Mouse (Mus musculus) gastrocnemius, postnatal 25 days (tissue): ENCODE data around the gene Itgbl1. TPM values are rescaled to one million over a fixed set of nuclear protein-coding genes. Genes with fewer than 3 reads are reported as not detected.
"Not testable (repeated sequence)": the region's sequence is repeated elsewhere in the genome, so short reads cannot be mapped to it uniquely, and the experiment has no call there.

Experiments used
- DNase-seq: peaks from one replicate; pipeline ENCODE4 v3.0.0; 2022
- long read RNA-seq, 2 experiments: library from polyadenylated mRNA; stranded (forward); transcript quantifications; one replicate each; pipeline ENCODE4 v2.0.0; 2021
- total RNA-seq, 2 experiments: library from RNA; stranded (reverse); gene quantifications; 1 replicate in 1 of 2; 2 replicates in 1 of 2; pipeline ENCODE4 v1.2.3; 2021

The Itgbl1 gene
- total RNA-seq: 1 to 10 TPM; 7.7 to 7.9 TPM
- long read RNA-seq, experiment 1, full-length matches to known transcripts: 2 of 8 reads
- long read RNA-seq, experiment 1, partial matches to known transcripts: 4 of 8 reads
- long read RNA-seq, experiment 1, other reads (novel, unspliced or antisense): 2 of 8 reads
- long read RNA-seq, experiment 2, full-length matches to known transcripts: 28 of 35 reads
- long read RNA-seq, experiment 2, partial matches to known transcripts: 1 of 35 reads
- long read RNA-seq, experiment 2, other reads (novel, unspliced or antisense): 6 of 35 reads

DNA sequence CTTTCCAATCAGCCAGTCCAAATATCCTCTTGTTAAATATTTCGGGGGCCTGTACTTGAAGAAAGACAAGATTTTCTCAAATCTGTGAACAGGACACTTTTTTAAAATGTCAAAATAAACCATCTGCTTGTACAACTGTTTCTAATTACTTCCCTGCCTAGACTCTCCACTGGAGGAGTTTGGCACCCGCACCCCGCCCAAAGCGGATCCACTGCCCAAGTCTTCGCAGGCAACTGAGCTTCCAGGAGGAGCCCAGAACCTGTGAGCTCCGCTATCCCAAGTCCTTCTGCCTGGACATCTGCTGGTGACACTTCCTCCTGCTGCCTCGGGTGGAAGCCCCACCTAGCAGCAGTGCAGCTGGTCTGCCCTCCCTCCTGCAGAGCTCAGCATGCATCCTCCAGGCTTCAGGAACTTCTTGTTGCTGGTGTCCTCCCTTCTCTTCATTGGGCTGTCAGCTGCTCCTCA is at the start of gene Itgbl1:
Gene Itgbl1 (plus strand): TSS at position 51 of the 465 bp plus-strand sequence.
- peak; percentile 46 for DNase-seq

DNA sequence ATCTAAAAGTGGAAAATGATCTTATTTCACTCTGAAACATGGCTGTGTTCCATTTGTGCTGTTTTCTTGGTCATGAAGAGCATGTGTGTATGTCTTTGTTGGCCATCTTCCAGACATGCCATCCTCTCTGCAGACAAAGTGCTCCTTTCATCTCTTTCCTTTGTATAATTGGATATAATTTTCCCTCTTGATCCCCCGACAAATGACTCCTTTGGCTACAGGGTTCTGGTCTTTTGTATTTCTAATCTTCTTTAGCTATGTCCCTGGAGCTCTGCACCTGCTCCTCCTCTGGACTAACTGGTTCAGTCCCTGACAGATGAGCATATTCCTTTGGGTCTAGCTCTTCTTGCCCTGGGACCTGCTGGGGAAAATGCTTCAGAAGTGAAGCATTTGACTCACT is 36.8 kb upstream of the Itgbl1 start:
- DNase-seq: no peak

DNA sequence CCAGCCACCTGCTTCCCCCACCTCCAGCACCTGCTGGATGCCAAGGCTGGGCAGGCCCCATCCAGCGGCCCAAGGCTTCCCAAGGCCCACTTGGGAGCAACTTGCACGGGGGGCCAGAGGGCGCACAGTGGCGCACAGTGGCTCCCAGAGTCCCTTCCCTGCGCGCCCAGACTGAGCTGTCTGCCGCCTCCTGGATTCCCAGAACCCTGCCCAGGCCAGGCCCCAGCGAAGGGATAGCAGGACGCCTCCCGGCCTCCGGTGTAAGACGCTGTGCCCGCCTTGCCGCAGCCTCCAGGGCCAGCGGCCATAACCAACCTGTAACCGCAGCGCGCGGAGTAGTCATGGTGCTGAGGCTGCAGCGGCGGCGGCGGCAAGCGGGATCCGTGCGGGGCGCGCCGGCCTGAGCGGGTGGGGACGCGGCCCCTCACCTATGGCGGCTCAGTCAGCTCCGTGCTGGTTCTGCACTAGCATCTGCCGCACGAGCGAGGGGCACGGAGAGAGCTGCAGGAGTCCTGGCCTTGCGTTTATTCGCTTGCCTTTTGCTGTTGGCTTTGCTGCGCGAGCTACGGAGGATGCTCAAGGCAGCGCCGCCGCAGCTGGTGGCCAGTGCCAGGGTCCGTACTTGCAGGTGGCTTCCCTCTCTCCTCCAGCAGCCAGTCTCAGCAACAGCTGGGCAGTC is 33.1 kb upstream of the Itgbl1 start, which contains the start of gene Nalcn:
Gene Nalcn (minus strand): TSS at position 644 of the 679 bp plus-strand sequence.
- no peak for DNase-seq

DNA sequence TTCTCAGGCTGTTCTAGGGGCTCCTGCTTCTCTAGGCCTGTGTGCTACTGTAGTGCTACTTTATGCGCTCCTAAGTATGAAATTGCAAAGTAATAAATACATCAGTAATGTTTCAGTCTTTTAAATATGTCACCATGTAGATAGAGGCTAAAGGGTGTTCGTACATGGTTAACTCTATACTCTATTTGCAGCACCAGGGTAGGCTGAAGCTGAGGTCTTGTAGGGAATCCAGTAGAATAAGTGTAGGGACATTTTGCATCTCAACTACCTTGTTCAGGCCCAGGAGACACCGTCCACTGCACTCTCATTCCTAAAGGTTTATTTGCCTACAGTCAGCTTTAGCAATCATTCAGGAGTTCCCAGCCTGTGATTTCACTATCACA is 32.6 kb upstream of the Itgbl1 start:
- no peak for DNase-seq

DNA sequence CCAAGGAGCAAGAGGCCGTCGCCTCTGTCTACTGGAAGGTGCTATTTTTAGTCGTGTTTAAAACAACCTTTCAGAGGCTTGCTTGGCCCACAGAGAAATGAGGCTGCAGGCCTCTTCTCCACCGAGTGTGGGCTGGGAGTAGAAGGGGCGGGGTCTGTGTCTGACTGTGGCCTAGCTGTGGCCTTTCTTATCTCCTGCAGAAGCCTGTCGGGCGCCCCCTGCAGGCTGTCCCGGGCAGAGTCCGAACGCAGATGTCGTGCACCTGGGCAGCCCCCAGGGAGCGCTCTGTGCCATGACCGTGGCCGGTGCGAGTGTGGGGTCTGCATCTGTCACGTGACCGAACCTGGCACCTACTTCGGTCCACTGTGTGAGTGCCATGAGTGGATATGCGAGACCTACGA is 1.3 kb downstream of the Itgbl1 start:
- peak; percentile 32 for DNase-seq

DNA sequence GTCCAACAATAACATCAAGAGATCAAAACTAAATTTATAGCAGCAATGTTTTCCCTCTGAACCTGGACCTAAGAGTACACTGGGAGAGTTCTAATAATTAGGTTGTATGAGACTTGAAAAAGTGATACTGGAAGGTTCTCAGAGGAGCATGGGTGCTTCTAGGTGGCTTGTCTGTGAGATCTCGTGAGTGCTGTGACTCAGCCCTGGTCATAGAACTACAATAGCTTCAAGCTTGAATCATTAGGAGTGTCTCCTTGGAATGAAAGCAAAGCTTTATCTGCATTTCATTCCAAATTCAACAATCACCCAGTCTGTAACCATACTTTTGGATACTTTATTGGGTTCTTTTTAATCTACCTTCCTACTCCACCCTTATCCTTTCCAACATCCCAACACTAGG is 2.6 kb downstream of the Itgbl1 start:
- DNase-seq: no peak

DNA sequence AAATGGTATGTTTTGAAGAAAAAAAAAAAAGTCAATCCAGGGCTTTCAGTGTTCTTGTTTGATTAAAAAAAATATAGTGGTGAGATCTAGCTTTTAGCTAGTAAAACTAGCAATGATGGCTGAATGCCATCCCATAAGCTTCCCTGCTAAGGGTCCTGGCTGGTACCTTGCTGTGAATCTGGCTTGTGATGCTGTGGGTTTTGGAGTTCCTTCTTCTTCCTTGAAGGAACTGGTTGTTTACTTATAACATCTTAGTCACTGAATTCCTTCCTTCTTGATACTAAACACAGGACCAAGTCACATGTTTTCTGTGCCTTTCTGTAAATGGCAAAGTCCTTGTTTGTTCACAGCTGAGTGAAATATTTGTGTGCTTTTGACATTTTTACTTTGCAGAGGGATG is 3.4 kb downstream of the Itgbl1 start:
- no peak for DNase-seq

DNA sequence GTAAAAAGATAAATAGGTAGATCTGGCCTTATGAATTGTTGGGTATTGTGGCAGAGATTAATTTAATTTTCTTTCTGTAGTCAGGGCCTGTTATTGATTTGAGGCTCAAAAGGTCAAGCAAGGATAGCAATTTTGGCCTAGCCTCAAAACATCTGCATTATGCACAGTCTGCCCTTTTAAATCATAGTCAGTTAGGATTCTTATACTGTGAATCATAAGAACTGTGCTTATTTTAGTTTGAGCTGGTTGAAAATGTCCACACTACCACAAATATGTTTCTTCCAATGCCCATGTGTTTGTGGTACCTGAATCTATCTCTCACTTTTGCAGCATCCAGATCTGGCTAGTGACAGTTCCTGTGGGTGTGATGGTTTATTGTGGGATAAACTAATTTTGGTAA is 4.7 kb downstream of the Itgbl1 start:
- DNase-seq: no peak

DNA sequence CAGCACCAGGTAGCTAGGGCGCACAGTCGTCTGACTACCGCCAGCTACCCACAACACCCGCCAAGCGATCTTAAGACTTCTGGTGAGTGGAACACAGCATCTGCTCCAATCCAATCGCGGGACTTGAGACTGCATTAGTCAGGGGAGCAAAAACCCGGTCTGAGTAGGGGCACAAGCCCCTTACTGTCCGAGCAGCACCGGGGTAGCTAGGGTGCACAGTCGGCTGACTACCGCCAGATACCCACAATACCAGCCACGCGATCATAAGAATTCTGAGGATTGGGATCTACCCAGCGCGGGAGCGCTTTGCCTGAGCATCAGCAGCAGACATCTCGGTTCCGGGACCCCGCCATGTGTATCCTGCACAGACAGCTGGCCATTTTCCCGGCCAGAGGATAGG is 11.3 kb downstream of the Itgbl1 start:
- DNase-seq: not testable (repeated sequence)

DNA sequence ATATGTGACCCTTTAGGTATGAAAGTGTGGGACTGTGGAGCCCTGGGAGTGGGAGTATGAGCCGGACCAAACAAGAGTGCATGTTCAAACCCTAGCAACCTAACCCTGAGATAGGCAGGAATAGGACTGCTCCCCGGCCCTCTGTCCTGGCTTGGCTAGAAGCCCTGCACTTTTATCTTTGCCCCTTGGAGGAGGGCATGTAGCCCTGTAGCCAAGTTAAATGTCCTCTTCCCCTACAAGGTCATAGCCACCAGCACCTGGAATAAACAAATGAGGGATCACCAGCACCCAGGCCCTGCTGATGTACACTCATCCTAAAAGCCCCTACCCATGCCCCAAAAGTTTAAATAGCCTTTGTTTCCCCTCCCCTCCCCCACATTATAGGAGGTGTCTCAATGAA is 18.3 kb downstream of the Itgbl1 start:
- no peak for DNase-seq

DNA sequence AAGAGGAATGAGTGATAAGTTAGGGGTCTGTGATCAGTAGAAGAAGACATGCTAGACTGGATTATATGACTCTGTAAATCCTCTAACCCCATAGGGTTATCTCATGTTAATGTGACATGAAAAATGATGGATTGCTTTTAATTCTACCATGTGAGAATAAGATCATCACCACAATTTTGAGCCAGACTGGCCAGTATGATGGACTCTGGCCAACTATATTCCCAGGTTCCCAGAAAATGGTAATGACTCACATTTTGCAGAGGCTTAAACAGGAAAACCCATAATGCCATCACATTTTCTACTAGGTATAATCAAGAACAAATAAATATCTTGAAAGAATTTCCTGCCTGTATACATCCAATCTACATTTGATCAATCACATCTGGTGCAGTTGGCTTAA is 55.0 kb downstream of the Itgbl1 start:
- DNase-seq: no peak

DNA sequence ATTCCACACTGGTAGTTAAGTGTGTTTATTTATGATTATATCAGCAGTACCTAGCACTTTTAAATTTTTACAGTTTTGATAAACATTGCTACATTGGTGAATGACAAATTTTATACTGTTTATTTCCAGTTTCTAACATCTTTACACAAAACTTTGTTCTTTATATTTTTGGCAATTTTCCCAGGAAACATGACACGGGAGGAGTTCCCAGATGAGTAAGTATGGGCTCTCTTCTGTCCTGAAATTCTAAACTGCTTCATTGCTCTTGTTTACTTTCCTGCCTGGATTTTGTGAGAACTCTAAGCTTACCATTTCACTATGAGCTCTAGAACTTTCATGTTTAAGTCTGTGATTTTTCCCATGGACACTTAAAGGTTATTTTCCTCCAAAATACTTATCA is 82.3 kb downstream of the Itgbl1 start:
- DNase-seq: no peak

DNA sequence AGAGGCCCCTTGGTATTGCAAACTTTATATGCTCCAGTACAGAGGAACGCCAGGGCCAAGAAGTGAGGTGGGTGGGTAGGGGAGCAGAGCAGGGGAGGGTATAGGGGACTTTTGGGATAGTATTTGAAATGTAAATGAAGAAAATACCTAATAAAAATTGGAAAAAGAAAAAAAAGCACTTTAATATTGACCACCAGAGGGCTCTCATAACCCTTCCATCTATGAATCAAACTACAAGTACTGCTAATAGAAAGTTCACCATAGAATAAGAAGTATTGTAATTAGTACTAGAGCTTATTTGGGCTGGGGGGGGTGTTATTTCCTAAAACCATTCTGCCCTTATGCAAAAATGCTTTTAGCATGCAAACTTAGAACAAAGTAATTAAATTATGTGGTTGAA is 91.2 kb downstream of the Itgbl1 start:
- no peak for DNase-seq

DNA sequence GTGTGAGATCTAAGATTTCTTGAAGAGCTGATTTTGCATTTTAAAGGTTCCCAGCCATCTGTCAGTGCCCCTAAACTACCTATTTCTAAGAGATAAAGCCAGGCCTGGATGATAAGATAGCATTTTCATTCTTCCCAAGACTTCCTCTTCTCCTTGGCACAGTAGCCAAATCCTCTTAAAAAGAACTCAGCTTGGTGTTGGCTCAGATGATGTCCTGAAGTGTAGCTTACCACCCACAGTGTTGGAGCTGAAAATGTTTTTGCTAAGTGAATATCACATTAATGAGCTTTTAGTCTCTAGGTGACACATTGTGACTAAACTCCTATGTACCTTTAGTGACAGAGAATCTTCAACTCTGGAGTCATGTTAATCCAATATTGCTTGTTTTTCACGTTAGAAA is 99.8 kb downstream of the Itgbl1 start:
- DNase-seq: no peak

DNA sequence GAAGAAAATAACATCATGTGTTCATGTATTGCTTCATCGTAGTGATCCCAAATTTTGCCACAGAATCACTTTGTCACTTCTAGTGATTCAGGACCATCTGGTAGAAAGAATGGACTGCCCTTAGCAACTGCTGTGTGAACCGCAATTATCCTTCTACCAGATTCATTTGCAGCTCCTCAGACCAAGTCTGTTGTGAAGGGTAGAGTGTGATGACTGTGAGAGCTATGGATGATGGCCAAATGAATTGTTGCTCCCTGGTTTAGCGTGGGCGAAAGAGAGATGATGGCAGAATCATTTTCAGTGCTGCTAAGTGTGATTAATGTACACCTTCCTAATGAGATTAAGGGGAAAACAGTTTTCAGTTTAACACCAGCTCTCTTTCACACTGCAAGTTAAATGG is 100.3 kb downstream of the Itgbl1 start:
- DNase-seq: no peak

DNA sequence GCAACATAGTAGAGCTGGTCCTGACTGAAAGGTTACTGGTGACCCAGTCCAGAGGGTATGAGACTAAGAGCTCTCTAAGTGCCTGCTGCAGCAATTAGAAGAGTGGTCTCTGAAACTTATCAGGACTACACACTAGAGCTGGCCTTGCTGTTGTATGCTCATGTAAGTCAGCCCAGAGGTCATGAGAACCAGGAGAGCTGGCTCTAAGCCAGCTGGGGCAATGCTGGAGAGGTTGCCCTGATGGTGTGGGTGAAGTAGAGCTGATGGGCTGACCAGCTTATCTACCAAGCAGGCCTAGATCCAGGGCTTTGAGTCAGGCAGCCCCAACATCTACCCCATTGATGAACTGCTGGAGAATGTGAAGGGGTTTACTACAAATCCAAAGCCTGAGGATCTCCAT is 142.0 kb downstream of the Itgbl1 start:
- DNase-seq: no peak

DNA sequence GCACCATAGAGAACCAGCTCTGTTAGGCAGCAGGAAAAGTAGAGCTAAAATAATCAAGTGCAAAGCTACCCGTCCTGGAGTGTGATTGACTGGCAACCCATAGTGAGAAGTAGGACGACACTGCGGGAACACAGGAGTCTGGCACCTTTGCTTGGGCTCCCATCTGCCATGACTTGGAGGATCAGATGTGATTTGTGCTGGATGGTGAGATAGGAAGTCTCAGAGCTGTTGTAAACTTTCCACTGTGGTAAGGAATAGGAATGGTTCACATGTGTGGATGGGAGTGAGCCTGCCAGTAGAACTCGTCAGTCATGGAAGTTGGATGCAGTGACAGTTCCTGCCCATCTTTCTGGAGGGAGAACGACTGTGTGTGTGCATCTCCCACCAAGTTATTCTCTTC is 177.9 kb downstream of the Itgbl1 start:
- no peak for DNase-seq

DNA sequence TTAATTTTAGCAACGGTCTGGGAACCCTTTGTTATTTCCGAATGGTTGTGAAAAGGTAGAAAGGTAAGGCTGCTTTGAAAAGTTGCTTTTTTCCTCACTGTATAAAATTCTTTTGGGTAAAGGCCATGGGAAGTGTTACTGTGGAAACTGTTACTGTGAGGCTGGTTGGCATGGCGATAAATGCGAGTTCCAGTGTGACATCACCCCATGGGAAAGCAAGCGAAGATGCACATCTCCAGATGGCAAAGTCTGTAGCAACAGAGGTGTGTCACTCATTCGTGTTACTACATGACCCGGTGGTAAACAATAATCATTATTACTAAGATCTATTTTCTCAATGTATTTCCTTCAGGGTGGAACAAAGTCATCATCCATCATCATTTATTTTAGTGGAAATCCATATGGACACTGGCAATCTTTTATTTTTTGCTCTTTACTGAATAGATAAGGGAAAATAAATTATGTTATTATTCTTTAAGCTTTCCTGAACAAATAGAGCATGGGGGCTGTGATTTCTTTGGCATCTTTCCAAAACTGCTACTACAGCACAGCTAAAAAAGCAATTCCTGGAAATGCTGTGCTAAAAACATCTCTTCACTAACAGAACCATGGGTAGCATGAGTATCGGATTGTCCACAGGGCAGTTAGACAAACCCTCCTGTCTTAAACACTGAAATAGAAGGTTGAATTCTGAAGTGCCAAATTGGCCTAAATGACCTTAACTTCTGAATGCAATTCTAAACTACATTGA is 184.1 kb downstream of the Itgbl1 start:
- no peak for DNase-seq

DNA sequence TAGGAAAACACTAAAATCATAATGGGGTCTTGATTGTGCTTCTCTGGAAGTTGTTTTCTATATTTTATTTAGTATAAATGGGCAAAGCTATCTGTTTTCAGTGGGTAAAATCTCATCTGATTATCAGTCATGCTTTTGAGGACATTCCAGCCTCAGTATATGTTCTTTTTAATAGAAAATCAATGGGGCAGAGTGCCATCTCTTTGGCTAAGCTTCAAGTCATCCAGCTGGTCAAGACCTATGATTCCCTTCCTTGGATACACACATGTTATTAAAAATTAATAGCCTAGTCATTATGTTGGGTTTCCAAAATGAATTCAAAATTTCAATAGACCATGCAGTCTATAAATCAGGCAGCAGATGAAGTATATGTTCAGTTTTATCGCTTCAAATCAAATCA is 204.8 kb downstream of the Itgbl1 start:
- no peak for DNase-seq

DNA sequence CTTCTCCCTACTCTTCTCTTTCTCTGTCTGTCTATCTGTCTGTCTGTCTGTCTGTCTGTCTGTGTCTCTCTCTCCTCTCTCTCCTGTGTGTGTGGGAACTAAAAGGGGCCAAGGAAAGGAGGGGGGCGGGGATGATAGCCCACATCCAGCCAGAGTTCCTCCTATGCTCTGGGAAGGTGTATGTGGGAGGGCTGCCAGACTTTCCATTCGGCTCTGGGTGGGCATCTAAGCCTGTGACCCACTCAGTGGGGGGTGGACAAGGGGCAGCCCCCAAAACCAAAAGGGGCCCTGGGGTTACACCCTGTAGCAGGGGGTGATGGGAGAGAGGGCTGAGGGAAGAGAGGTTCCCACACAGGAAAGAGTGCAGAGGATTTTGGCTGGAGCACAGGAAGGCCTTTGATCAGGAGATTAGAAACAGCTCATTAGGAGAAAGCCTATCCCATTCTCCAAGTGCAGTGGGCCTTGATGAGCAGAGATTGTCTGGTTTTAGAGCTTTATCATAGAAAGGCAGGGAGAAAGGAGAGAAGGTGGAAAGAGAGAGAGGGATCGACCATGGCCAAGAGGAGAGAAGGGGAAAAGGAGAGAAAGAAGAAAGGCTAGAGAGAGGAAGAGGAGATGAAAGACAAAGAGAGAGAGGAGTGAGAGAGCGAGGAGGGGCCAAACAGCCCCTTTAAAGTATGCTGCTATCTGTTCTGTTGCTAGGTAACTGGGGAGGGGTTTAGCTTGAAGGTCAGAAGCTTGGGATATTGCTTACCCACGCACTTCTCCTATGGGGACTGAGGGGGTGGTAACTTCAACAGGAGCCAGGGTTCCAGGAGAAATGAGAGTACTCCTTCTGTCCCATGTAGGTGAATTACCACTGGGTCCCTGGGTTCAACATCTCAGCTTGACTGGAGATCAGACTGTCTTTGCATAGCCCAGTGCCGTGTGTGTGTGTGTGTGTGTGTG is 206.3 kb downstream of the Itgbl1 start:
- peak; percentile 4 for DNase-seq

DNA sequence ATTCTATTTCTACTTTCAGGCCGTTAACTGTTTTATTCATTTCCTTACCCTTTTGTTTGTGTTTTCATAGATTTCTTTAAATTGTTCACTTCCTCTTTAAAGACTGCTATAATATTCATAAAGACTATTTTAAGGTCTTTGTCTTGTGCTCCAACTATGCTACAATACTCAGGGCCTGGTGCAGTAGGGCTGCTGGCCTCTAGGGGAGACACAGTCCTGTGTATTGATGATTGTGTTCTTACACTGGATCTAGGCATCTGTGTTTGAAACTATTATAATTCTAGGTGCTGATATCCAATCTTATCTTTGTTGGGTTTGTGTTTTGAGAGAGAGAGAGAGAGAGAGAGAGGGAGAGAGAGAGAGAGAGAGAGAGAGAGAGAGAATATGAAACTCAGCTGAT is 268.1 kb downstream of the Itgbl1 start:
- no peak for DNase-seq

DNA sequence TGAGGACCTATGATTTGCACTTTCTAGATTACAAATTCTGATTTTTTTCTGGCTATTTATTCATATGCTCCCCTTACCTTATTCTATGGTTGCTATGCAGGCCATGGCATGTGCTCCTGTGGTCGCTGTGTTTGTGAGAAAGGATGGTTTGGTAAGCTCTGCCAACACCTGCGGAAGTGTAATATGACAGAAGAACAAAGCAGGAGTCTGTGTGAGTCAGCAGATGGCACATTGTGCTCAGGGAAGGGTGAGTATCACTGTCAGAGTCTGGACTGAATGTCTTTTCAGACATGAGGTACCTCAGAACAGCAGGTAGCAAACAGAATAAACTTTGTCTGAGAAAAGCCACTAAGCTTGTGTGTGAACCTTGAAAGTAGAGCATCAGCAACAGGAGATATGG is 306.8 kb downstream of the Itgbl1 start:
- no peak for DNase-seq
